In genomic region chr6:21991151-21991550, GRCm38 (mm10) we compare ENCODE assay signal across 17 mouse cellular contexts. TPM values are rescaled to one million over a fixed set of nuclear protein-coding genes. Genes with fewer than 3 reads are reported as not detected.
DNase-seq lines count a peak whose midpoint lies in the region; ATAC-seq and TF ChIP-seq lines count a peak whose summit lies in the region.
"Had no signal": no experiment of that assay in that cellular context is flagged by ENCODE, and none has a peak within 500 bp of the region (broad histone marks: within the 10 kb centered on the region; RNA-seq: fewer than 3 reads in every experiment).

No protein-coding gene starts in this region.

- H3K4me3 ChIP-seq in intestine, embryonic 14.5 days (ENCODE audit: low read depth, low read length) = no peak overlapping the region
- no peak overlapping the region for H3K4me3 ChIP-seq in intestine, embryonic 16.5 days (ENCODE audit: low read length)
- 0 out of 2 replicates have a peak overlapping the region, but pooled peaks have one; percentile 5 for H3K4me3 ChIP-seq in embryonic facial prominence, embryonic 12.5 days
- H3K4me3 ChIP-seq in limb, embryonic 12.5 days (replicated peaks) = peak overlapping the region; percentile 59
- H3K4me3 ChIP-seq in forebrain, postnatal 0 days (ENCODE audit: low read depth, low read length) = no peak overlapping the region
- H3K4me3 ChIP-seq: neural tube, embryonic 13.5 days had no signal

- no peaks in the 10 kb centered on the region for H3K36me3 ChIP-seq in intestine, embryonic 14.5 days (ENCODE audit: control insufficient read depth, insufficient read depth, low read length)
- H3K36me3 ChIP-seq in intestine, embryonic 16.5 days (ENCODE audit: control insufficient read depth, insufficient read depth, low read length) = no peaks in the 10 kb centered on the region
- no peaks in the 10 kb centered on the region for H3K36me3 ChIP-seq in embryonic facial prominence, embryonic 12.5 days
- H3K36me3 ChIP-seq in limb, embryonic 12.5 days = peaks cover 13% of the 10 kb centered on the region
- no peaks in the 10 kb centered on the region for H3K36me3 ChIP-seq in forebrain, postnatal 0 days (ENCODE audit: insufficient read depth)
- H3K36me3 ChIP-seq: neural tube, embryonic 13.5 days had no signal

- no peak overlapping the region for H3K27ac ChIP-seq in intestine, embryonic 14.5 days (ENCODE audit: low read depth)
- H3K27ac ChIP-seq in intestine, embryonic 16.5 days (ENCODE audit: low read length) = no peak overlapping the region
- H3K27ac ChIP-seq in embryonic facial prominence, embryonic 12.5 days = peak overlapping the region; percentile 88; the same call in 1 of the 2 replicates
- H3K27ac ChIP-seq in limb, embryonic 12.5 days = peak overlapping the region; percentile 74
- no peak overlapping the region for H3K27ac ChIP-seq in forebrain, postnatal 0 days (ENCODE audit: low read depth, low read length)
- H3K27ac ChIP-seq: neural tube, embryonic 13.5 days had no signal

- no peak overlapping the region for H3K9ac ChIP-seq in intestine, embryonic 14.5 days (ENCODE audit: low read length)
- no peak overlapping the region for H3K9ac ChIP-seq in intestine, embryonic 16.5 days (ENCODE audit: low read depth, low read length)
- no peak overlapping the region for H3K9ac ChIP-seq in embryonic facial prominence, embryonic 12.5 days
- H3K9ac ChIP-seq in limb, embryonic 12.5 days (replicated peaks) = no peak overlapping the region
- H3K9ac ChIP-seq in forebrain, postnatal 0 days = no peak overlapping the region
- H3K9ac ChIP-seq: neural tube, embryonic 13.5 days had no signal

- no peak for ATAC-seq in intestine, embryonic 14.5 days (replicated peaks; ENCODE audit: low FRiP score, low TSS enrichment, low read depth)
- ATAC-seq in intestine, embryonic 16.5 days = no peak
- no peak for ATAC-seq in embryonic facial prominence, embryonic 12.5 days (ENCODE audit: insufficient number of reproducible peaks, insufficient read depth, low FRiP score, low TSS enrichment)
- no peak for ATAC-seq in limb, embryonic 12.5 days (ENCODE audit: insufficient number of reproducible peaks, insufficient read depth, low FRiP score, low TSS enrichment, low read depth)
- ATAC-seq in forebrain, postnatal 0 days = no peak
- ATAC-seq: forebrain, embryonic 14.5 days had no signal

- no peaks in the 10 kb centered on the region for H3K9me3 ChIP-seq in intestine, embryonic 14.5 days (ENCODE audit: control insufficient read depth, low read length)
- no peaks in the 10 kb centered on the region for H3K9me3 ChIP-seq in intestine, embryonic 16.5 days (ENCODE audit: control insufficient read depth, low read length)
- H3K9me3 ChIP-seq in embryonic facial prominence, embryonic 12.5 days = no peaks in the 10 kb centered on the region
- H3K9me3 ChIP-seq in limb, embryonic 12.5 days = no peaks in the 10 kb centered on the region
- no peaks in the 10 kb centered on the region for H3K9me3 ChIP-seq in forebrain, postnatal 0 days (ENCODE audit: low read length)
- H3K9me3 ChIP-seq: neural tube, embryonic 13.5 days had no signal

- no peak for DNase-seq in intestine, embryonic 14.5 days (ENCODE audit: low spot score)
- DNase-seq in 3T3-L1 (ENCODE audit: low read depth, low spot score) = peak; percentile 66
- no peak for DNase-seq in spleen, adult 18-20 months
- DNase-seq in forebrain, postnatal 0 days = no peak
- DNase-seq: adrenal gland, adult 2 months; cerebellum, adult 11-12 months; cerebellum, postnatal 36 days; gastrocnemius, postnatal 14 days; layer of hippocampus, postnatal 36 days; lung, postnatal 10 days; right cerebral cortex, postnatal 4 days had no signal

- no peak for TF ChIP-seq CTCF in forebrain, postnatal 0 days (IDR thresholded peaks at IDR 0.05; ENCODE audit: low read depth)

- WGBS in intestine, embryonic 14.5 days = 51% methylated on average over 4 of the region's 4 CpGs
- WGBS in intestine, embryonic 16.5 days = 52% methylated on average over 4 of the region's 4 CpGs
- WGBS in embryonic facial prominence, embryonic 12.5 days = 35% methylated on average over 4 of the region's 4 CpGs
- 43% methylated on average over 4 of the region's 4 CpGs for WGBS in limb, embryonic 12.5 days
- WGBS in forebrain, postnatal 0 days = 88% methylated on average over 4 of the region's 4 CpGs

- no peaks in the 10 kb centered on the region for H3K4me1 ChIP-seq in intestine, embryonic 14.5 days (replicated peaks; ENCODE audit: control insufficient read depth, insufficient read depth, low read length)
- no peaks in the 10 kb centered on the region for H3K4me1 ChIP-seq in intestine, embryonic 16.5 days (ENCODE audit: control insufficient read depth, insufficient read depth, low read length)
- no peaks in the 10 kb centered on the region for H3K4me1 ChIP-seq in embryonic facial prominence, embryonic 12.5 days
- H3K4me1 ChIP-seq in limb, embryonic 12.5 days (replicated peaks) = peaks cover 28% of the 10 kb centered on the region
- no peaks in the 10 kb centered on the region for H3K4me1 ChIP-seq in forebrain, postnatal 0 days (ENCODE audit: insufficient read depth)

- H3K4me2 ChIP-seq in intestine, embryonic 14.5 days (ENCODE audit: low read length) = peak overlapping the region; percentile 92
- no peak overlapping the region for H3K4me2 ChIP-seq in intestine, embryonic 16.5 days (ENCODE audit: low read depth, low read length)
- peak overlapping the region; percentile 42 for H3K4me2 ChIP-seq in embryonic facial prominence, embryonic 12.5 days (replicated peaks)
- peak overlapping the region; percentile 76 for H3K4me2 ChIP-seq in limb, embryonic 12.5 days
- no peak overlapping the region for H3K4me2 ChIP-seq in forebrain, postnatal 0 days (ENCODE audit: low read depth)
- H3K4me2 ChIP-seq: heart, embryonic 11.5 days; neural tube, embryonic 13.5 days had no signal

- no peaks in the 10 kb centered on the region for H3K27me3 ChIP-seq in intestine, embryonic 14.5 days (replicated peaks; ENCODE audit: control insufficient read depth, insufficient read depth, low read length)
- H3K27me3 ChIP-seq in intestine, embryonic 16.5 days (replicated peaks; ENCODE audit: control insufficient read depth, insufficient read depth, low read length) = no peaks in the 10 kb centered on the region
- H3K27me3 ChIP-seq in embryonic facial prominence, embryonic 12.5 days = no peaks in the 10 kb centered on the region
- no peaks in the 10 kb centered on the region for H3K27me3 ChIP-seq in limb, embryonic 12.5 days
- peaks cover 9% of the 10 kb centered on the region for H3K27me3 ChIP-seq in forebrain, postnatal 0 days (ENCODE audit: insufficient read depth, low read length)

RNA-seq across cellular contexts. Expression of gene Cped1, which starts 5.4 kb away (rescaled TPM):
- 35.5 and 38.5 TPM in 2 replicates for polyA plus RNA-seq in intestine, embryonic 14.5 days (2014; fragmentation: Nextera tagmentation; extraction: Ambion mirVana)
- 16.8 and 17.6 TPM in 2 replicates for polyA plus RNA-seq in intestine, embryonic 16.5 days (2015; fragmentation: Nextera tagmentation; extraction: Ambion mirVana)
- 34.7 and 35.9 TPM in 2 replicates for polyA plus RNA-seq in embryonic facial prominence, embryonic 12.5 days (2016; fragmentation: Nextera tagmentation; extraction: Ambion mirVana)
- polyA plus RNA-seq in limb, embryonic 12.5 days (2016; fragmentation: Nextera tagmentation; extraction: Ambion mirVana) = 62.3 and 67.7 TPM in 2 replicates
- total RNA-seq in forebrain, postnatal 0 days (2014; rRNA removed) = 3.9 and 6.5 TPM in 2 replicates
- polyA plus RNA-seq in forebrain, postnatal 0 days (2015; fragmentation: Nextera tagmentation; extraction: Ambion mirVana) = 2.4 and 2.5 TPM in 2 replicates

RNA-seq across cellular contexts. Expression of gene Ing3, which starts 41.8 kb away (rescaled TPM):
- polyA plus RNA-seq in intestine, embryonic 14.5 days (2014; fragmentation: Nextera tagmentation; extraction: Ambion mirVana) = 41.3 and 49.9 TPM in 2 replicates
- polyA plus RNA-seq in intestine, embryonic 16.5 days (2015; fragmentation: Nextera tagmentation; extraction: Ambion mirVana) = 40.6 and 41.4 TPM in 2 replicates
- polyA plus RNA-seq in embryonic facial prominence, embryonic 12.5 days (2016; fragmentation: Nextera tagmentation; extraction: Ambion mirVana) = 59.3 and 64.1 TPM in 2 replicates
- polyA plus RNA-seq in limb, embryonic 12.5 days (2016; fragmentation: Nextera tagmentation; extraction: Ambion mirVana) = 59.8 and 71.1 TPM in 2 replicates
- total RNA-seq in forebrain, postnatal 0 days (2014; rRNA removed) = 18.2 and 25.7 TPM in 2 replicates
- polyA plus RNA-seq in forebrain, postnatal 0 days (2015; fragmentation: Nextera tagmentation; extraction: Ambion mirVana) = 42.0 and 43.5 TPM in 2 replicates

Comparison
In these comparisons a context has a peak if more than half of its experiments do, and no peak if none do; other contexts are left out.
1. H3K4me2 ChIP-seq: peak in intestine, embryonic 14.5 days (single experiment), embryonic facial prominence, embryonic 12.5 days (single experiment) and limb, embryonic 12.5 days (single experiment); none in intestine, embryonic 16.5 days (single experiment) and forebrain, postnatal 0 days (single experiment).
2. H3K27ac ChIP-seq: peak in embryonic facial prominence, embryonic 12.5 days (single experiment) and limb, embryonic 12.5 days (single experiment); none in intestine, embryonic 14.5 days (single experiment), intestine, embryonic 16.5 days (single experiment) and forebrain, postnatal 0 days (single experiment).
3. H3K4me3 ChIP-seq: peak in embryonic facial prominence, embryonic 12.5 days (single experiment) and limb, embryonic 12.5 days (single experiment); none in intestine, embryonic 14.5 days (single experiment), intestine, embryonic 16.5 days (single experiment) and forebrain, postnatal 0 days (single experiment).